Mouse (Mus musculus) liver, embryonic 14.5 days (tissue): ENCODE data around the gene Mrpl22.

Source experiments
- CTCF ChIP-seq: IDR thresholded peaks from 2 replicates; pipeline ENCODE4 v1.5.1; 2016; ENCODE audit warnings: antibody characterized with exemption, low read depth, control low read depth
- EP300 ChIP-seq: IDR thresholded peaks from 2 replicates; pipeline ENCODE4 v1.6.1; 2016; ENCODE audit warnings: antibody characterized with exemption, low read depth

DNA sequence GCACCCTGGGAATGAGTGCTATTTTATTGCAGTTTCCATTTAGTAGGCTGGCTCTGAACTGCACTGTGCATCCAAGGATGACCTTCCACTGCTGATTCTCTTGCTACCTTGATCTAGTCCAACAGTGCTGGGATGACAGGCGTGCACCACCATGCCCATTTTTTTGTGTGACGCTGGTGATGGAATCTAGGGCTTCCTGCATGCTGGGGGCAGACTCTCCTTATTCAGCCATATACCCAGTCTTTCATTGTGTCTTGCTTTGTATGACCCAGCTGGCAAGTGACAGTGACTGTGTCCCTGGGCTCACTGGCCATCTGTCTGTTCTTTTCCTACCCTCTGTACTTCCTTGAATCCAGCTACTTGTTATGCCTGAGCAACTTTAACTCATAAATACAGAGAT lies 47.8 kb upstream of the Mrpl22 start:
- no peak for TF ChIP-seq CTCF
- TF ChIP-seq EP300: no peak
